Mouse (Mus musculus) forebrain, embryonic 11.5 days (tissue): ENCODE measurements around the gene Cmtm2b. TPM values are rescaled to one million over a fixed set of nuclear protein-coding genes. Genes with fewer than 3 reads are reported as not detected.
"Not testable (repeated sequence)": the region's sequence is repeated elsewhere in the genome, so short reads cannot be mapped to it uniquely, and the experiment has no call there.

ENCODE experiments used
- ATAC-seq: fragments of 200-750 bp; cut with Nextera tagmentation; replicated peaks from 2 replicates; pipeline ENCODE4 v1.8.0; 2017; ENCODE audit warnings: moderate TSS enrichment; ENCODE audit not compliant: low FRiP score
- DNase-seq: peaks from one replicate; pipeline ENCODE4 v3.0.0-alpha.2; 2017; ENCODE audit warnings: low spot score
- H3K27ac ChIP-seq: fragments of 300-500 bp; sonication (generic); 2 replicates; pipeline ENCODE4 v1.5.1; 2014; ENCODE audit warnings: low read depth, low read length
- H3K27me3 ChIP-seq: fragments of 300-500 bp; sonication (generic); 2 replicates; pipeline ENCODE4 v1.6.1; 2014; ENCODE audit warnings: mild to moderate bottlenecking, low read length, mixed read lengths; ENCODE audit not compliant: control insufficient read depth, insufficient read depth
- H3K36me3 ChIP-seq: fragments of 300-500 bp; sonication (generic); 2 replicates; pipeline ENCODE4 v1.6.1; 2014; ENCODE audit warnings: mild to moderate bottlenecking, low read length, moderate library complexity, mixed read lengths; ENCODE audit not compliant: control insufficient read depth, insufficient read depth
- H3K4me1 ChIP-seq: fragments of 300-500 bp; sonication (generic); replicated peaks from 2 replicates; pipeline ENCODE4 v1.6.1; 2014; ENCODE audit warnings: low read length, mixed read lengths; ENCODE audit not compliant: control insufficient read depth, insufficient read depth
- H3K4me2 ChIP-seq: fragments of 300-500 bp; sonication (generic); 2 replicates; pipeline ENCODE4 v1.6.1; 2014; ENCODE audit warnings: low read depth, mild to moderate bottlenecking, low read length, moderate library complexity, mixed read lengths; ENCODE audit not compliant: severe bottlenecking
- H3K4me3 ChIP-seq: fragments of 300-500 bp; sonication (generic); 2 replicates; pipeline ENCODE4 v1.5.1; 2014; ENCODE audit warnings: low read depth, low read length
- H3K9ac ChIP-seq: fragments of 300-500 bp; sonication (generic); 2 replicates; pipeline ENCODE4 v1.6.1; 2014; ENCODE audit warnings: low read length
- H3K9me3 ChIP-seq: fragments of 300-500 bp; sonication (generic); 2 replicates; pipeline ENCODE4 v1.6.1; 2016; ENCODE audit warnings: low read length, mixed read lengths; ENCODE audit not compliant: control insufficient read depth
- WGBS: fragments of 180-500 bp; shearing (Covaris S2); extraction: QIAGEN DNeasy Blood & Tissue Kit; methylation state at CpG from one replicate; pipeline ENCODE4 v1.1.7; 2014; 5-methylcytosine and 5-hydroxymethylcytosine counted together
- polyA plus RNA-seq: library from polyadenylated mRNA; unstranded; fragments of >200 nt; fragmentation: Nextera tagmentation; extraction: Ambion mirVana; gene quantifications from 2 replicates; pipeline ENCODE4 v1.2.1, GENCODE M21; 2014

Gene Cmtm2b
- polyA plus RNA-seq, 1 experiment from 2014 or later: not detected

DNA sequence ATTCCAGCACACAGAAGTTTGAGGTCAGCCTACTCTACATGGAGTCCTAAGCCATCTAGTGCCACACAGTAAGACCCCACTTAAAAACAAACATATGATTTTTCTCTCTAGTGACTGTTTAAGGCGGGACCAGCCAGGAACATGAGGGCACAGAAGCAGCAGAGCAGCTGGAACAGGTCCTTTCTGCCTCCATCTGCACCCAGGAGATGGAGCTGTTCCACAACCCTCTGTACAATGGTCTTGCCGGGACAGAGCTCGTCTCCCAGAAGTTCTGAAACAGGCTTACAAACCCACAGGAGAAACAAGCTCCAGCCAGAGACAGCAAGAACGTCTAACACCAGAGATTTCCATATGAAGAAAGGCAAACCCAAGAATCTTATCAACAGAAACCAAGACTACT, 8.7 kb upstream of the Cmtm2b start:
- no peak overlapping the region for H3K4me3 ChIP-seq
- H3K4me1 ChIP-seq: no peaks in the 10 kb centered on the region
- H3K9me3 ChIP-seq: no peaks in the 10 kb centered on the region
- WGBS: 75% methylated on average over 4 of the region's 4 CpGs
- no peak overlapping the region for H3K9ac ChIP-seq
- ATAC-seq (no peak), DNase-seq (no peak)
- no peak overlapping the region for H3K27ac ChIP-seq
- no peaks in the 10 kb centered on the region for H3K36me3 ChIP-seq
- no peak overlapping the region for H3K4me2 ChIP-seq
- H3K27me3 ChIP-seq: no peaks in the 10 kb centered on the region

DNA sequence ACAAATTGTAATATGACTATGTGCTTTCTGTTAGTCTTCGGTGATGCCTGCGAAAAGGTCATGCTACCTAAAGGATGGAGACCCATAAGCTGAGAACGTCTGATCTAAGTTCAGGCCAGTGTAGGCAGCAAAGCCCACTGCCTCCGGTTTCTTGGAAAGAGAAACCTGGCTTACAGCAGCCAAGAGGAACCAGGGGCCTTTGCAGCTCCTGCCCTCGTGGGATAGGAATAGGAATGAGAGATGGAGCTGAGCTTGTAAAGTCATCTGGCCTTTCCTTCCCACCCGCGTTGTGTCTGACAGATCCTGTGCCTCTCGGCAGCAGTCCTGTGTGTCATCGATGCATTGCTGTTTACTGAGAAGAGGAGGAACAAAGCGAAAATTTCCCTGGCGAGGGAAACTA, 763 bp upstream of the Cmtm2b start, which contains the start of gene Gm11020:
TSS of gene Gm11020 (plus strand) at position 301 of the 400 bp plus-strand sequence.
- DNase-seq: not testable (repeated sequence)

DNA sequence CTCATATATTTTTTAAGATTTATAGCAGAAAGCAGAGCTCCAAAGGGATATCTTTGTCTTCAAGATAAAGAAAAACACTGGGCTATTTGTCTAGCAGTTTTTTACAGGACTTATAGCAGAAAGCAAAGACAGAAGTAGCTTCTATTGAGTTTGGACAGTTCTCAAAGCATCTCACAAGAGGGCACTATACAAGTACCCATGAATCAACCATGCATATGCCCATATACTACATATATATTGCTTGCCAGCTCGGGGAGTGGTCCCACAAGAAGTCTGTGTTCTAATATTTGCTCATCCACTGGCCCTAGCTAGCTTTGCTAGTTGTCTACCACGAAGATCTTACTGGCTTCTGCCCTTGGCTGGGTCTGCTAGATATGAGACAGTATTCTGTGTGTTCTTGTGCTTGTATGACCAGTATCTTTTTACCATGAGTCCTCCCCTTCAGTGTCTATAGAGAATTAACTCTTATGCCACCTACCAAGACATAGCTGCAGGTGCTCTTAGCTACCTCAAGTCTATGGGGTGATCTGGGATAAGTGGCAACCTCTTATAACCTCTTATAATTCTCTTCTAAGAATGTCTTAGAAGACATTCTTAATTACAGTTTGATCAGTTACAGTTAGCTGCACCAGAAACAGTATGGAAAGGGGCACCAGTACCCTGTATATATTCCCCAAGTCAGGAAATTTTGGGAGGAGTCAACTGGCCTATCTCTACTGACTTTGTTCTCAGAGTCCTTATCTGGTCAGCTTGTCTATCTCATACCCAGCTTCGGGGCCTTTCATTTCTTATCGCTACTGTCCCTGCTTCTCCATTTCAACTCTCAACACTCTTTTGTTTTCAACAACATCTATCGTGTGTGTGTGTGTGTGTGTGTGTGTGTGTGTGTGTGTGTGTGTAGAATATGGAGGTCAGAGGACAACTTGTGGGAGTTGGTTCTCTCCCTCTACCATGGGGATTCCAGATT, 10.9 kb downstream of the Cmtm2b start:
- Histone ChIP-seq H3K4me3 (no peak overlapping the region), H3K36me3 (no peaks in the 10 kb centered on the region), H3K4me2 (no peak overlapping the region), H3K27me3 (no peaks in the 10 kb centered on the region), H3K4me1 (no peaks in the 10 kb centered on the region), H3K9ac (no peak overlapping the region), H3K9me3 (no peaks in the 10 kb centered on the region), H3K27ac (no peak overlapping the region)
- 81% methylated on average over 5 of the region's 5 CpGs for WGBS
- DNase-seq: no peak
- ATAC-seq: no peak

More for the DNA sequence above, 763 bp upstream of the Cmtm2b start, which contains the start of gene Gm11020:
- not testable (repeated sequence) for H3K4me3 ChIP-seq, H3K4me2 ChIP-seq, H3K9ac ChIP-seq, H3K4me1 ChIP-seq, H3K27ac ChIP-seq, H3K27me3 ChIP-seq, ATAC-seq, H3K9me3 ChIP-seq, H3K36me3 ChIP-seq
- WGBS: 89% methylated on average over 9 of the region's 11 CpGs

DNA sequence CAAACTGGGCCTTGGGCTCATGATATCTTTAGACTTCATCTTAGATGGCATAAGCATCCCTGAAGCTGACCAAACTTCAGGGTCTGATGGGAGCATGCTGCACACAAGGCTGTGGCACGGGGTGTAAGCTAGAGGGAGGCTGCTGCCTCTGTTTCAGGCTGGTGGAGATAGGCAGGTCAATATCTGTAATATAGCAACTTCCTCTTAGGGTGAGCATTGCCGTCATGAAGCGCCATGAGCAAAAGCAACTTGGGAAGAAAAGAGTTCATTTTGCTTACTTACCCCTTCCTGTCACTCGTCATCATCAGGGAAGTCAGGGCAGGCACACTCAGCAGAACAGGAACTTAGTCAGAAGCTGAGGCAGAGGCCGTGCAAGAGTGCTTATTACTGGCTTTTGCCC, 11.8 kb downstream of the Cmtm2b start:
- H3K4me3 ChIP-seq: no peak overlapping the region
- no peaks in the 10 kb centered on the region for H3K36me3 ChIP-seq
- DNase-seq (no peak), ATAC-seq (no peak)
- no peaks in the 10 kb centered on the region for H3K9me3 ChIP-seq
- H3K4me2 ChIP-seq: no peak overlapping the region
- H3K9ac ChIP-seq: no peak overlapping the region
- no peaks in the 10 kb centered on the region for H3K4me1 ChIP-seq
- no peaks in the 10 kb centered on the region for H3K27me3 ChIP-seq
- 85% methylated on average over 5 of the region's 5 CpGs for WGBS
- no peak overlapping the region for H3K27ac ChIP-seq

DNA sequence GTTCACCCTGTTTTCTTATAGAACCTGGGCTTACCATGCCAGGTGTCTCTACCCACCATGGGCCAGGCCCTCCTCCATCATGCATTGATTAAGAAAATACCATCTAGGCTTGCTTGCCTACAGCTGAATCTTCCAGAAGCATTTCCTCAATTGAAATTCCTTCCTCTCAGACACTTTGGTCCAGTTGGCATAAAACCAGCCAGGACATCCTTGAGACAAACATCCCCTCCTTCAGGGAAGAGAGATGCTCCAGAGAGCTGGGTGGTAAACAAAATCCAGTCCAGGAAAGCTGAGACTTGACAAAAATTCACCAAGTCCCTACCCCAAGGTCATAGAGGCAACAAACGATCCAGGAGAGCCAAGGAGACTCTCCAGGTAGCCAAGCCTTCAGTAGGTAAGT, 12.2 kb downstream of the Cmtm2b start:
- Histone ChIP-seq H3K9ac (no peak overlapping the region), H3K4me1 (no peaks in the 10 kb centered on the region), H3K9me3 (no peaks in the 10 kb centered on the region), H3K4me3 (no peak overlapping the region), H3K27ac (no peak overlapping the region), H3K4me2 (no peak overlapping the region), H3K36me3 (no peaks in the 10 kb centered on the region), H3K27me3 (no peaks in the 10 kb centered on the region)
- no peak for ATAC-seq
- no peak for DNase-seq
- 68% methylated on average over 1 of the region's 1 CpGs for WGBS

DNA sequence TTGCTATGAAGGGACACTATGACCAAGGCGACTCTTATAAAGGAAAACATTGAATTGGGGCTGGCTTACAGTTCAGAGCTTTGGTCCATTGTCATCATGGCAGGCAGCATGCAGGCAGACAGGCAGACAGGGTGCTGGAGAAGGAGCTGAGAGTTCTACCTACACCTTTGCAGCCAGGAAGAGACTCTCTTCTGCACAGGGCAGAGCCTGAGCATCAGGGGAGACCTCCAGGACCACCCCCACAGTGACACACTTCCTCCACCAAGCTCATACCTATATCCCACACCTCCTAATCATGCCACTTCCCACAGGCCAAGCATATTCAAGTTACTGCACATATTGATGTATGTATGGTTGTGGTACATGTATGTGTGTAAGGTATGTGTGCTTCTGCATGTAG, 14.8 kb downstream of the Cmtm2b start:
- ATAC-seq (no peak), DNase-seq (no peak)
- Histone ChIP-seq H3K27me3 (no peaks in the 10 kb centered on the region), H3K36me3 (no peaks in the 10 kb centered on the region), H3K4me3 (no peak overlapping the region), H3K4me2 (no peak overlapping the region), H3K9me3 (no peaks in the 10 kb centered on the region), H3K4me1 (no peaks in the 10 kb centered on the region; the same call in 1 of the 2 replicates), H3K9ac (no peak overlapping the region), H3K27ac (no peak overlapping the region)
- WGBS: 85% methylated on average over 1 of the region's 1 CpGs

DNA sequence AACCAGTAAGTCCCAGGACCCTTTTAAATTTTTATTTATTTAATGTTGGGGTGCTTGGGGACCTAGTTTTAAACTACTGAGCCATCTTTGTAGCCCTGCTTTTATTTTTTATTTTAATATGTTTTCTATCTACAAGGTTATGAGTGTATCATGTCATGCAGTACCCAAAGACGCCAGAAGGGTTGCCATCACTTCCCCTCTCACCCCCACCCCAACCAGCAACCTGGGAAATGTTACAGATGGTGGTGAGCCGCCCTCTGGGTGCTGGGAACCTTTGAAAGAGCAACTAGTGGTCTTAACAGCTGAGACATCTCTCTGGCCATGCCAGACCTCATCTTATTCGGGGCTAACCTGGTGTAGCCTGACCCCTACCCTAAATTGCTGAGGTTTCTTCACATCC, 15.9 kb downstream of the Cmtm2b start:
- no peaks in the 10 kb centered on the region for H3K36me3 ChIP-seq
- H3K4me1 ChIP-seq: no peaks in the 10 kb centered on the region; the same call in 1 of the 2 replicates
- no peaks in the 10 kb centered on the region for H3K9me3 ChIP-seq
- no peak overlapping the region for H3K27ac ChIP-seq
- DNase-seq (no peak), ATAC-seq (no peak)
- H3K4me3 ChIP-seq: no peak overlapping the region
- no peaks in the 10 kb centered on the region for H3K27me3 ChIP-seq
- H3K9ac ChIP-seq: no peak overlapping the region
- H3K4me2 ChIP-seq: no peak overlapping the region
- 51% methylated on average over 3 of the region's 3 CpGs for WGBS

DNA sequence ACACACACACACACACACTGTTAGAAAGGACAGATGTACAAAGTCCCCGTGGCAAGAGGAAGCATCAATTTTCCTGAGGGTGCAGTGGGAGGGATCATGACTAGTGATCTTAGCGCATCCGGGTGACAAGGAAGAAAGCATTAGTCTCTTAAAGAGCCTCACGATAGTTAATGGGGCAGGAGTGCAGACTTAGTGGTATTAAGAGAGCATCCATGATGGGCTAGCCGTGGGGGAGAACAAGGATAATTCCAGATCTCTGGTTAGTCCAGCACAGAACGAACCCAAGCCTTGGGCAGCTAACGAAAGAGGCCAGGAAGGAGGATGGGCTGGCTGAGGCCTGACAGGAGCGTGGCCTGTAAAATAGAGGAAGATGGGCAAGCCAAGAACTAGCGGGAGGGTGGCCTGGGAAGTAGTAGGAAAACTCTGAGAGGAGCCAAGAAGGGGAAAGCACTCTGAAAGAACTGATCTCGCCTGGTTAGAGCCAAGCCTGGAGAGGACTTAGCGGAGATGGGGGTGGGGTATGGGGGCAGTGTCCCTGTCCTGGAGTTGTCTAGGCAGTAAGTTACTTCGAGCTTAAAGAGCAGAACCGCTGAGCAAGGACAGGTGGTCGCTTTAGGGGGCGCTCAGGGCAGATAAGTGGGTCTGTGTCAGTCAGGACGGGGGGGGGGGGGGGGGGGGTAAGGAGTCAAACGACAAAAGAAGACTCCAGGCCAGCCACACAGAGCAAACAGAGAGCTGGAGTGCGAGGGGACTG, 17.4 kb downstream of the Cmtm2b start, which contains the start of gene Cmtm3:
TSS of gene Cmtm3 (plus strand) at position 182 of the 754 bp plus-strand sequence.
- no peak within 1 kb of the TSS for H3K27ac ChIP-seq
- H3K36me3 ChIP-seq: no peaks in the 10 kb centered on the region
- no peaks in the 10 kb centered on the region for H3K27me3 ChIP-seq
- peak within 1 kb of the TSS; percentile 74 for H3K9ac ChIP-seq
- WGBS: 12% methylated on average over 17 of the region's 18 CpGs
- H3K9me3 ChIP-seq: no peaks in the 10 kb centered on the region
- H3K4me3 ChIP-seq: peak within 1 kb of the TSS; percentile 55
- no peaks in the 10 kb centered on the region; the same call in 1 of the 2 replicates for H3K4me1 ChIP-seq
- ATAC-seq (no peak), DNase-seq (no peak)
- peak within 1 kb of the TSS; percentile 85 for H3K4me2 ChIP-seq
